Mouse (Mus musculus) mouse trophoblast stem cell (cell line): ENCODE results near the gene Mcrip2.

Experiments used
- in situ Hi-C, 2 experiments: fragments of 300-500 bp; cut with MseI, MboI; formaldehyde crosslinking; loops; 2 replicates in 1 of 2; 3 replicates in 1 of 2; pipeline ENCODE4 v1.15.1; 2025

The Mcrip2 gene

GRCm38 (mm10) chr17:25865288-25865687 is 3.3 kb downstream of the Mcrip2 start:
- in situ Hi-C loops: no loop called here

- in situ Hi-C loops: no loop called here
Measured at GRCm38 (mm10) chr17:25864311-25864710, 4.3 kb downstream of the Mcrip2 start.

- in situ Hi-C loops: no loop called here
Measured at GRCm38 (mm10) chr17:25863681-25864080, 4.9 kb downstream of the Mcrip2 start.

- in situ Hi-C loops: no loop called here
Measured at GRCm38 (mm10) chr17:25861704-25862612, 6.6 kb downstream of the Mcrip2 start.

GRCm38 (mm10) chr17:25860832-25861703 is 7.5 kb downstream of the Mcrip2 start, which contains the start of gene Wdr90:
Wdr90 (minus strand) TSS chr17:25861501.
- in situ Hi-C loops: no loop called here

- in situ Hi-C loops: no loop called here
Measured at GRCm38 (mm10) chr17:25860229-25860628, 8.3 kb downstream of the Mcrip2 start.

- in situ Hi-C loops: no loop called here
Measured at GRCm38 (mm10) chr17:25844396-25844901, 24.1 kb downstream of the Mcrip2 start, which contains the start of gene Rhot2. Rhot2 (minus strand) TSS chr17:25844851.

- in situ Hi-C loops: no loop called here
Measured at GRCm38 (mm10) chr17:25843636-25844395, 24.7 kb downstream of the Mcrip2 start.

- in situ Hi-C loops: no loop called here
Measured at GRCm38 (mm10) chr17:25843122-25843521, 25.4 kb downstream of the Mcrip2 start.

GRCm38 (mm10) chr17:25842509-25842908 is 26.1 kb downstream of the Mcrip2 start:
- in situ Hi-C loops: no loop called here

GRCm38 (mm10) chr17:25841117-25841880 is 27.3 kb downstream of the Mcrip2 start, which contains the start of gene Gm20683:
Gm20683 (minus strand) TSS chr17:25841763.
- in situ Hi-C loops: no loop called here

- in situ Hi-C loops: no loop called here
Measured at GRCm38 (mm10) chr17:25840519-25840918, 28.0 kb downstream of the Mcrip2 start.

GRCm38 (mm10) chr17:25839455-25840235 is 28.9 kb downstream of the Mcrip2 start:
- in situ Hi-C loops: no loop called here

- in situ Hi-C loops: no loop called here
Measured at GRCm38 (mm10) chr17:25838904-25839303, 29.7 kb downstream of the Mcrip2 start.

GRCm38 (mm10) chr17:25837533-25837932 is 31.0 kb downstream of the Mcrip2 start:
- in situ Hi-C loops: no loop called here

GRCm38 (mm10) chr17:25837076-25837410 is 31.5 kb downstream of the Mcrip2 start, which contains the start of gene Rhbdl1:
Rhbdl1 (minus strand) TSS chr17:25837295.
- in situ Hi-C loops: no loop called here

- in situ Hi-C loops: no loop called here
Measured at GRCm38 (mm10) chr17:25836397-25837075, 32.0 kb downstream of the Mcrip2 start.

GRCm38 (mm10) chr17:25835816-25836215 is 32.7 kb downstream of the Mcrip2 start:
- in situ Hi-C loops: no loop called here

- in situ Hi-C loops: no loop called here
Measured at GRCm38 (mm10) chr17:25835301-25835700, 33.3 kb downstream of the Mcrip2 start.
